Mouse (Mus musculus) small intestine, adult 2 months (tissue): Measurements from ENCODE around the gene Txk.

Experiments
- CTCF ChIP-seq: fragments of 200-500 bp; IDR thresholded peaks from 2 replicates; pipeline ENCODE4 v1.5.1; 2012; ENCODE audit warnings: low read depth, mild to moderate bottlenecking, control low read depth, inconsistent platforms, low read length, moderate library complexity, mixed read lengths; ENCODE audit not compliant: insufficient replicate concordance, insufficient read length; ENCODE audit errors: extremely low read depth
- POLR2A ChIP-seq: fragments of 200-500 bp; IDR thresholded peaks from 2 replicates; pipeline ENCODE4 v1.6.1; 2012; ENCODE audit warnings: low read depth, mild to moderate bottlenecking, control low read depth, inconsistent platforms, low read length, moderate library complexity

DNA sequence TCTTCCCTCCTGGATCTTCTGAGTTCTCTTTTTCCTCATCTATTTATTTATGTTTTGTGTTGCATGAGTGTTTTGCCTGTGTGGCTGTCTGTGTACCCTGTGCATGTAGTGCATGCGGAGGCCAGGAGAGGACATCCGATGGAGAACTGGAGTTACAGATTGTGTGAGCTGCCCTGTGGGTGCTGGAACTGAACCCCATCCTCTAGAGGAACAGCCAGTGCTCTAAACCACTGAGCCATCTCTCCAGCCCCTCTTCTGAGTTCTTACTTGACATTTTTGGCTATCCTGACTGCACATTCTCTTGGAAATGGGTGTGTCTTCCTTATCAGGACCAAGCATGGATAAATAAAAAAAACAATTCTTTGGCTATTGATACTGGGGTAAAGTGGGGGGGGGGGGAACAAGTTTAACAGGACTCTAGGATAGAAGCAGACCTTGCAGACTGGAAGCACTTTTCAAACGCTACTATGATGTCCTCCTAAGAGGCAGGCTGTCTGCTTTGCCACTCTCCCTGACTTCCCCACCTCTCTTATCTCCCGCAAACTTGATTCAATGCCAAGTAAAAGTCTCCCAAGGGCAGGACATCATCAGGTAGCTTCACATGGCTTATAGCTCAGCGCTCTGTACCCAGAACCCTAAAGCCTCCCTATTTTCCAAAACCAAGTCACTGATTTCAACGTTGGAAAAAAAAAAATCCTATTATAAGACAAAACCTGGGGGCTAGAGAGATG, 91.4 kb downstream of the Txk start:
- no peak for TF ChIP-seq POLR2A
- no peak for TF ChIP-seq CTCF
